Mouse (Mus musculus) kidney, adult 2 months (tissue): ENCODE data around the gene Wnt9b.

Source experiments
- CTCF ChIP-seq: fragments of 200-500 bp; conservative IDR thresholded peaks from 2 replicates; pipeline ENCODE4 v1.5.1; 2011; ENCODE audit warnings: low read depth, mild to moderate bottlenecking, control low read depth, low read length, moderate library complexity, mixed read lengths; ENCODE audit not compliant: insufficient read depth, insufficient read length
- POLR2A ChIP-seq: fragments of 200-500 bp; IDR thresholded peaks from one replicate; pipeline ENCODE4 v1.6.1; 2011; ENCODE audit warnings: low read depth, low read length, control low read depth

- TF ChIP-seq POLR2A (no peak), CTCF (no peak)
Observed at GRCm38 (mm10) chr11:103691036-103691435, 58.6 kb downstream of the Wnt9b start.
